Mouse (Mus musculus) heart, embryonic 15.5 days (tissue): ENCODE measurements at regions not wholly inside any gene's neighbourhood (a gene's known extent, or its start where the extent isn't known, plus 50 kb on each side); places are given as distances from the start of the nearest gene placed in this dataset.

Experiments used
- ATAC-seq: fragments of 200-750 bp; cut with Nextera tagmentation; replicated peaks from 2 replicates; pipeline ENCODE4 v1.8.0; 2017; ENCODE audit warnings: low read depth, moderate TSS enrichment; ENCODE audit not compliant: insufficient number of reproducible peaks, insufficient read depth, low FRiP score
- H3K27ac ChIP-seq: fragments of 300-500 bp; sonication (generic); 2 replicates; pipeline ENCODE4 v1.5.1; 2015; ENCODE audit warnings: mild to moderate bottlenecking, inconsistent platforms
- H3K27me3 ChIP-seq: fragments of 300-500 bp; sonication (generic); 2 replicates; pipeline ENCODE4 v1.6.1; 2015; ENCODE audit warnings: inconsistent platforms
- H3K36me3 ChIP-seq: fragments of 300-500 bp; sonication (generic); 2 replicates; pipeline ENCODE4 v1.6.1; 2015; ENCODE audit warnings: mild to moderate bottlenecking, inconsistent platforms
- H3K4me1 ChIP-seq: fragments of 300-500 bp; sonication (generic); replicated peaks from 2 replicates; pipeline ENCODE4 v1.6.1; 2015; ENCODE audit warnings: inconsistent platforms
- H3K4me2 ChIP-seq: fragments of 300-500 bp; sonication (generic); 2 replicates; pipeline ENCODE4 v1.6.1; 2015; ENCODE audit warnings: inconsistent platforms, mild to moderate bottlenecking, moderate library complexity
- H3K4me3 ChIP-seq: fragments of 300-500 bp; sonication (generic); 2 replicates; pipeline ENCODE4 v1.5.1; 2015; ENCODE audit warnings: mild to moderate bottlenecking, inconsistent platforms
- H3K9ac ChIP-seq: fragments of 300-500 bp; sonication (generic); 2 replicates; pipeline ENCODE4 v1.6.1; 2015; ENCODE audit warnings: mild to moderate bottlenecking, inconsistent platforms
- H3K9me3 ChIP-seq: fragments of 300-500 bp; sonication (generic); replicated peaks from 2 replicates; pipeline ENCODE4 v1.6.1; 2016; ENCODE audit warnings: inconsistent platforms
- WGBS: fragments of 180-500 bp; shearing (Covaris S2); methylation state at CpG from one replicate; pipeline ENCODE4 v1.1.7; 2015; ENCODE audit warnings: mixed read lengths; 5-methylcytosine and 5-hydroxymethylcytosine counted together

GRCm38 (mm10) chr3:54493567-54493966, 132.7 kb downstream of the Postn start:
- H3K4me2 ChIP-seq = no peak overlapping the region
- H3K27me3 ChIP-seq = no peaks in the 10 kb centered on the region
- H3K9ac ChIP-seq = no peak overlapping the region
- no peak overlapping the region for H3K4me3 ChIP-seq
- no peaks in the 10 kb centered on the region for H3K9me3 ChIP-seq
- no peaks in the 10 kb centered on the region for H3K36me3 ChIP-seq
- 69% methylated on average over 3 of the region's 3 CpGs for WGBS
- ATAC-seq = no peak
- H3K4me1 ChIP-seq = no peaks in the 10 kb centered on the region
- H3K27ac ChIP-seq = no peak overlapping the region

GRCm38 (mm10) chr3:54504997-54505396, 144.1 kb downstream of the Postn start:
- no peak overlapping the region for H3K4me2 ChIP-seq
- no peaks in the 10 kb centered on the region for H3K27me3 ChIP-seq
- H3K36me3 ChIP-seq = no peaks in the 10 kb centered on the region
- WGBS = 65% methylated on average over 3 of the region's 3 CpGs
- no peaks in the 10 kb centered on the region for H3K9me3 ChIP-seq
- H3K4me3 ChIP-seq = no peak overlapping the region
- H3K9ac ChIP-seq = no peak overlapping the region
- no peak for ATAC-seq
- H3K4me1 ChIP-seq = no peaks in the 10 kb centered on the region
- H3K27ac ChIP-seq = no peak overlapping the region

DNA sequence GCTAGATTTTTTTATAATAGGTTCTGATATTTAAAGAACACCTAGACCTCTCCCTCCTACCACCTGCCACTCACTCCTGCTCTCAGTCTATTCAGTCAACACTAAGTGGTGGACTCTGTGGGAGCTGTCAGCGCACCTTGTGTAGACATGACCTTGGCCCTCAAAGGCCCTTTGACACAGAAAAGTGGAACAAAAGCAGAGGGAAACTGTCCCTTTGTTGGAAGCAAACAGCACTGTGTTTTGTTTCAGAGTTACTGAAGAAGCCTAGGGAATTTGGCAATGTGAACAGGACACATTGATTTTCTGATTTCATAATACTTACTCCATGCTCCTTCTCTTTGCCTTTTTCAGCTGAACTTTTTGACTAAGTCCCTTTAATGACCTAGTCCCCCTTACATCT, 146.7 kb downstream of the Postn start:
- no peaks in the 10 kb centered on the region for H3K4me1 ChIP-seq
- no peak overlapping the region for H3K4me3 ChIP-seq
- no peaks in the 10 kb centered on the region for H3K36me3 ChIP-seq
- H3K9ac ChIP-seq = no peak overlapping the region
- 83% methylated on average over 1 of the region's 1 CpGs for WGBS
- no peak overlapping the region for H3K27ac ChIP-seq
- ATAC-seq = no peak
- H3K27me3 ChIP-seq = no peaks in the 10 kb centered on the region
- no peaks in the 10 kb centered on the region for H3K9me3 ChIP-seq
- no peak overlapping the region for H3K4me2 ChIP-seq

DNA sequence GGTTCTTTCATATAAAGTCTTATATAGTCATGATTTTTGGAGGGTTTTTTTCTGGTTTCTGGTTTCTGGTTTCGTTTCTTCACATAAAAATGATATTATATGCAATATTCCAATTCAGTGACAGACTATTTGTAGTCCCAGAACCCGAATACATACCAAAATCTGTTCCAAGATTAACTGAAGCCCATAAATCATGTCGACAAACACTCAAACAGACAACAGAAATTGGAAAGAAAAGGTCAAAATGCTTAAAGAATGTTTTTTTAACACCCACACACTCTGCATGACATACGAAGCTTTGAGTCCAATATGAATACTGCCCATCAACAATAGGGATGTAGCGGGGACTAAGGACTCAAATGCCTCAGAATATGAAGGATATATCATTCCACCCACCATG, 148.0 kb downstream of the Postn start:
- ATAC-seq = no peak
- Histone ChIP-seq H3K4me1 (no peaks in the 10 kb centered on the region), H3K27ac (no peak overlapping the region), H3K9ac (no peak overlapping the region), H3K36me3 (no peaks in the 10 kb centered on the region), H3K27me3 (no peaks in the 10 kb centered on the region), H3K4me2 (no peak overlapping the region), H3K4me3 (no peak overlapping the region), H3K9me3 (no peaks in the 10 kb centered on the region)
- 68% methylated on average over 5 of the region's 5 CpGs for WGBS

DNA sequence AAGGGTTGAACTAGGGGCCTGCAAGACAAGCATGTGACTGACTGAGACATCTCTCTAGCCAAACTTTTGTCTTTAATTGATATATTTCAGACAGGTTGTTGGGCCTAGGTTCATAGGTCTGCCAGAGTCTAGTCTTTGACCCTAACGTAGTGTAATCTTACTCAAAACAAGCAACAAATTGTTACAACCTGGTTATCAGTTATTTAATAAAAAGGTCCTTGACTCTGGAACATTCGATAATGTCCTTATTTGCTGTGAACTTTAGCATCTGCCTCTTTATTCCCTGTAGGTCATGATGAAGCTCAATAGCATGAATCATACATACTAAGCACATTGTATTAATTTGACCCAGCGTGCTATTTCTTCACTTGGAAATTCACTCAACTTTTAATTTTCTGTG, 156.3 kb downstream of the Postn start:
- Histone ChIP-seq H3K27ac (no peak overlapping the region), H3K4me2 (no peak overlapping the region), H3K27me3 (no peaks in the 10 kb centered on the region), H3K4me1 (no peaks in the 10 kb centered on the region), H3K4me3 (no peak overlapping the region), H3K9ac (no peak overlapping the region), H3K9me3 (no peaks in the 10 kb centered on the region), H3K36me3 (no peaks in the 10 kb centered on the region)
- WGBS = 87% methylated on average over 3 of the region's 3 CpGs
- no peak for ATAC-seq

GRCm38 (mm10) chr3:54522716-54523115, 161.8 kb downstream of the Postn start:
- H3K27me3 ChIP-seq = no peaks in the 10 kb centered on the region
- no peak overlapping the region for H3K4me3 ChIP-seq
- H3K9ac ChIP-seq = no peak overlapping the region
- 80% methylated on average over 2 of the region's 2 CpGs for WGBS
- H3K27ac ChIP-seq = no peak overlapping the region
- H3K4me1 ChIP-seq = no peaks in the 10 kb centered on the region
- H3K36me3 ChIP-seq = no peaks in the 10 kb centered on the region
- ATAC-seq = no peak
- H3K9me3 ChIP-seq = peaks cover 4% of the 10 kb centered on the region; the same call in 1 of the 2 replicates
- no peak overlapping the region for H3K4me2 ChIP-seq

DNA sequence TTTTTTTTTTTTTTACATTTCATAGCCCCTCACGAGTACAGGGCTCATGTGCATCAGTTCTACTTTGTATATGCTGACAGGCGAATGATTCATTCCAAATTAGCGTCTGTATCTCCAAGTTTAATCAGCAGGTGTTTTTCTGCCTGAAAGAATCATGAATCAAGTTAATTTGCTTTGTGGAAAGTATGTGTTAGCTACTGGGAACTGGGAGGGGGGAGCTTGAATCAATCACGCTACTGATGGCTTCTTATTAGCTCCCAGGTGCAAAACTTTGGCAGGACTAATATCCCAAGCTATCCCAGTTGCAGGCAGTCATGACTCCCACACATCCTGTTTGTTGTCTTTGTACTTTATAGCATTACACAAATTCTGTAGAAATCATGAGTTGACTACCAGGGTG, 165.7 kb downstream of the Postn start:
- Histone ChIP-seq H3K9me3 (peaks cover 4% of the 10 kb centered on the region; the same call in 1 of the 2 replicates), H3K9ac (no peak overlapping the region), H3K4me1 (no peaks in the 10 kb centered on the region), H3K27me3 (no peaks in the 10 kb centered on the region), H3K4me2 (no peak overlapping the region), H3K36me3 (no peaks in the 10 kb centered on the region), H3K27ac (no peak overlapping the region), H3K4me3 (no peak overlapping the region)
- 72% methylated on average over 4 of the region's 4 CpGs for WGBS
- ATAC-seq = no peak

- H3K27ac ChIP-seq = no peak overlapping the region
- ATAC-seq = no peak
- peaks cover 4% of the 10 kb centered on the region; the same call in 1 of the 2 replicates for H3K9me3 ChIP-seq
- no peaks in the 10 kb centered on the region for H3K27me3 ChIP-seq
- H3K4me2 ChIP-seq = no peak overlapping the region
- H3K4me3 ChIP-seq = no peak overlapping the region
- 75% methylated on average over 3 of the region's 3 CpGs for whole genome bisulfite sequencing
- H3K4me1 ChIP-seq = no peaks in the 10 kb centered on the region
- H3K36me3 ChIP-seq = no peaks in the 10 kb centered on the region
- no peak overlapping the region for H3K9ac ChIP-seq
These were observed 164.3 kb upstream of the Supt20 start for GRCm38 (mm10) chr3:54528292-54528691.

GRCm38 (mm10) chr3:54530251-54530650, 162.4 kb upstream of the Supt20 start:
- Histone ChIP-seq H3K9me3 (peaks cover 4% of the 10 kb centered on the region; the same call in 1 of the 2 replicates), H3K4me2 (no peak overlapping the region), H3K27ac (no peak overlapping the region), H3K9ac (no peak overlapping the region), H3K4me3 (no peak overlapping the region), H3K4me1 (no peaks in the 10 kb centered on the region), H3K36me3 (no peaks in the 10 kb centered on the region), H3K27me3 (no peaks in the 10 kb centered on the region)
- 71% methylated on average over 6 of the region's 6 CpGs for WGBS
- no peak for ATAC-seq

DNA sequence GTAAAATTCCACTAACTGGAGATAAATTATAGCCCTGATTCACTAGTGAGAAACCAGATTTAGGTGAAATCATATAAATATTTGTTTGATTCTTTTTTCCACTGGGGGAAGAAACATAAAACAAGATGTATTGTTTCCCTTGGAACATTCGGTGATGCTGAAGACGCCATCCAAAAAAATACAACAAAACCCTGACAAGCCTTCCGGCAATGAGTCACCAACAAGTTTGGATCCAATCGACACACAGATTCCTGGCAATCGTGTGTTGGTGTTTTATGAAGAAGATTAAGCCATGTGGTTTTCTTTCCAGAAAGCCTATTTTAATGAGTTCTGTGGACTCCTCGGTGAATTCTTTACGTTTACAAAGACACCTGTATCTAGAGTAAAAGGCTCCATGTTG, 157.2 kb upstream of the Supt20 start:
- Histone ChIP-seq H3K27me3 (no peaks in the 10 kb centered on the region), H3K4me3 (no peak overlapping the region), H3K36me3 (no peaks in the 10 kb centered on the region), H3K9me3 (no peaks in the 10 kb centered on the region), H3K27ac (no peak overlapping the region), H3K4me1 (no peaks in the 10 kb centered on the region), H3K9ac (no peak overlapping the region), H3K4me2 (no peak overlapping the region)
- ATAC-seq = no peak
- WGBS = 70% methylated on average over 7 of the region's 7 CpGs

DNA sequence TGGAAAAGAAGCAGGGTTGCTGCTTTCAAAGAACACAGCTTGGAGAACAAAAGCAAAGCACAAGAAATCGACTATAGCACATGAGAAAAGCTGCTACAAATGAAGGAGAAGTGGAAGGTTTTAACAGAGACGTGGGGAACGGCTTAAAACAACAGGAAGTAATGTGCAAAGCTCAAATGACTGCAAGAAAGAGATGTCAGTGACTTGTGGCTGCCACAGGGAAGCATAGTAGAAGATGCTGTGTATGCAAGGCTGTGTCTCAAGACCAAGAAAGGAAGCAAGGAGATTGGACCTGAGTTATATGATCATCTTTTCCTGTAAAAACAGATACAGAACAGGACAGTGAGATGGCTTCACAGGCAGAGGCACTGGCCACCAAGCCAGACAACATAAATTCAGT, 154.6 kb upstream of the Supt20 start:
- Histone ChIP-seq H3K9ac (no peak overlapping the region), H3K9me3 (no peaks in the 10 kb centered on the region), H3K27ac (no peak overlapping the region), H3K4me3 (no peak overlapping the region), H3K4me1 (no peaks in the 10 kb centered on the region), H3K36me3 (no peaks in the 10 kb centered on the region), H3K27me3 (no peaks in the 10 kb centered on the region), H3K4me2 (no peak overlapping the region)
- no peak for ATAC-seq
- WGBS = 37% methylated on average over 3 of the region's 3 CpGs

GRCm38 (mm10) chr3:54540540-54541080, 152.0 kb upstream of the Supt20 start:
- no peaks in the 10 kb centered on the region for H3K27me3 ChIP-seq
- H3K4me1 ChIP-seq = no peaks in the 10 kb centered on the region
- no peak overlapping the region for H3K9ac ChIP-seq
- no peak overlapping the region for H3K4me3 ChIP-seq
- no peak overlapping the region for H3K4me2 ChIP-seq
- no peaks in the 10 kb centered on the region for H3K9me3 ChIP-seq
- WGBS = 70% methylated on average over 3 of the region's 3 CpGs
- ATAC-seq = no peak
- no peaks in the 10 kb centered on the region for H3K36me3 ChIP-seq
- no peak overlapping the region for H3K27ac ChIP-seq
